Mouse (Mus musculus) small intestine, adult 2 months (tissue): ENCODE measurements at regions not wholly inside any gene's neighbourhood (a gene's known extent, or its start where the extent isn't known, plus 50 kb on each side); places are given as distances from the start of the nearest gene placed in this dataset.

Experiments used
- CTCF ChIP-seq: fragments of 200-500 bp; IDR thresholded peaks from 2 replicates; pipeline ENCODE4 v1.5.1; 2012; ENCODE audit warnings: low read depth, mild to moderate bottlenecking, control low read depth, inconsistent platforms, low read length, moderate library complexity, mixed read lengths; ENCODE audit not compliant: insufficient replicate concordance, insufficient read length; ENCODE audit errors: extremely low read depth
- POLR2A ChIP-seq: fragments of 200-500 bp; IDR thresholded peaks from 2 replicates; pipeline ENCODE4 v1.6.1; 2012; ENCODE audit warnings: low read depth, mild to moderate bottlenecking, control low read depth, inconsistent platforms, low read length, moderate library complexity

DNA sequence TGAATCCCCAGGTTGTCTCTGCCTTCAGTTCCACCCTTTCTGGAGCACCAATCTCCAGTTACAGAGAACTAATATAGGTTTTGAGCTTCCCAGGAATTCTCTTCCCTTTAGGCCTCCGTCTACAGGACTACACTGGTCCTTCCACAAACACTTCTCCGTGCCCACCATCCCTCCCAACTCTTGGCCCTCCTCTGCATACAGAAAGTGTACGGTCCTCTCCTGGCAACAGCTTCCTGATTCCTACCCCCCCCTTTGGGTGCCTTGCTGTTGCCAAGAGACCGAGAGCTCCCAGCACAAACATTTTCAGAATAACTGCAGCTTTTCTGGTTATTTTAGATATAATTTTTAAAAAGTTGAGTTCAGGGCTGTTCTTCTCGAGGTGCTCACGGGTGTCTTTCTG, 119.0 kb downstream of the Gm19410 start:
- no peak for TF ChIP-seq POLR2A
- no peak for TF ChIP-seq CTCF
